Mouse (Mus musculus) forelimb bud, embryonic 11.5 days (tissue): ENCODE measurements around the gene Sfmbt1.

Source experiments
- DNase-seq: peaks from one replicate; pipeline ENCODE4 v3.0.0-alpha.2; 2012; ENCODE audit warnings: low read depth, low spot score

Sfmbt1 gene

DNA sequence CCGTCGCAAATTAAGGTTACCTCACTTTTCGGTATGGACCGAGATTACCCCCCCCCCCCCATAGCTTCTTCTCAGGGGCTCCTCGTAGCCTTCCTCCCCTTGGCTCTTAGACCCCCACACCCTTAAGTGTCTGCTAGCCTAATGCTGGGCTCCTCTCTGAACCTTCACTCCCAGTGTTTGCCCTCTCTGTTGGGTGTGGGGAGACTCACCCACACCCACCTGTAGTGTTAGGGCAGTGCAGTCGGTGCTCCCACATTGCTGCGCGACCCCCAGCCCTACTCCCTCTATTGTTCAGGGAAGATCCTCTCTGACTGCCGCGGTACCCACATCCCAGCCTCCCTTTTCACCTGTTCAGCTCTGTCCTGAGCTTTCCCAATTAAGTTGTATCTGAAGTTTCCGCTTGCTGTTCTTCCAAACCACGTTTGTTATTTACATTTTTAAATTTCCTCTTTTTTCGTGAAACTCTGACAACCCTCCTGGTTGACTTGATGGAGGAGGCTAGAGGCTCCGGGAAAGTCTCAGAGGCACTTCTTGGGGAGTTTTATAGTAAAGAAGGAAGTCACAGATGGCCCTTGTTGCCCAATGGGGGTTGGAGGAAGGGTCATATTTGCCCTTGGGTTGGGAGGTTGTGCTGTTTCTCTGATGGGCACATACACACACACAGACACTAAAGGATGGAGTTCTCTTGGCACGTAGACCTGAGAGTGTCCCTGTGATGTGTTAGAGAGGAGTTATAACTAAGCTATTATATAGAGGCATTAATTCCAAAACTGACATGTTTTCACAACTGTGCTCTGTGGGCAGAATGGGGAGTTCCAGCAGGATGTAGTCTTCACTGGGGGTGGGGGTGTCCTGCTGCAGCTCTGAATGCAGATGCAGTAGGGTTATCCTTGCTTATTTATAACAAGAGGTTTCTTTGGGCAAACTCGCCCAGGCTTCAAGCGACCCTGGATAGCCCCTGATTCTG lies 111.8 kb downstream of the Sfmbt1 start:
- no peak for DNase-seq

DNA sequence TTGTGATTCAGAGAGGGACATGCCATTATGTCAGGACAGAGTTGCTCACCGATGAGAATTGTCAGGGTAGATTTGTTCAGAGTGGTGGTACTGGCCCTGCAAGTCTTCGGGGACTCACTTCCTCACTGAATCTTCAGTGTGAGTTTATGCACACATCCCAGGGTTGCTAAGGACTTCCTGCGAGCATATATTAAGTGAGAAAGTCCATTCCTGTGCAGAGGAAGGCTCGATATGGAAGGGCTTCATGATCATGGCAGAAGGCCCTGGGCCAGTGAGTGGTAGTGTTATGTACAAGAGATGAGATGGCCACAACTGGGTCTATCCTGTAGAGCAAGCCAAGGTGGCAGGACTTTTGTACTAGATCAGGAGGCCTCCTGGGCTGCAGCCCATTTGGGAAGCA lies 112.8 kb downstream of the Sfmbt1 start:
- DNase-seq, result no peak

DNA sequence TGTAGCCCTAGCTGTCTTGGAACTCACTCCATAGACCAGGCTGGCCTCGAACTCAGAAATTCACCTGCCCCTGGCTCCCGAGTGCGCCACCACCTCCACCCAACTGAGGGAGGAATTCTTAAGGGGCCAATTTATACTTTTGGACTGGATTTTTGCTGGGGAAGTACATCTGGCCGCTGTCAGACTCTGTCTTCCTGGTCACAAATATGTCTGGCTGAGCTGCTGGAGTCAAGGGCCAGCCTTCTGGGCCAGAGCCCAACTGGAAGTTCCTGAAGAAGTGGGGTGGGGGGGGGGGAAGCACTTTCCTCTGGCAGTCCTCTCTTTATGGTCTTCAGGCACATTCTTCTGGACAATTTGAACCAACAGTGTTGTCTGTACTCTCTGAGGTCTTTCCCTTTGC lies 113.4 kb downstream of the Sfmbt1 start:
- no peak for DNase-seq

DNA sequence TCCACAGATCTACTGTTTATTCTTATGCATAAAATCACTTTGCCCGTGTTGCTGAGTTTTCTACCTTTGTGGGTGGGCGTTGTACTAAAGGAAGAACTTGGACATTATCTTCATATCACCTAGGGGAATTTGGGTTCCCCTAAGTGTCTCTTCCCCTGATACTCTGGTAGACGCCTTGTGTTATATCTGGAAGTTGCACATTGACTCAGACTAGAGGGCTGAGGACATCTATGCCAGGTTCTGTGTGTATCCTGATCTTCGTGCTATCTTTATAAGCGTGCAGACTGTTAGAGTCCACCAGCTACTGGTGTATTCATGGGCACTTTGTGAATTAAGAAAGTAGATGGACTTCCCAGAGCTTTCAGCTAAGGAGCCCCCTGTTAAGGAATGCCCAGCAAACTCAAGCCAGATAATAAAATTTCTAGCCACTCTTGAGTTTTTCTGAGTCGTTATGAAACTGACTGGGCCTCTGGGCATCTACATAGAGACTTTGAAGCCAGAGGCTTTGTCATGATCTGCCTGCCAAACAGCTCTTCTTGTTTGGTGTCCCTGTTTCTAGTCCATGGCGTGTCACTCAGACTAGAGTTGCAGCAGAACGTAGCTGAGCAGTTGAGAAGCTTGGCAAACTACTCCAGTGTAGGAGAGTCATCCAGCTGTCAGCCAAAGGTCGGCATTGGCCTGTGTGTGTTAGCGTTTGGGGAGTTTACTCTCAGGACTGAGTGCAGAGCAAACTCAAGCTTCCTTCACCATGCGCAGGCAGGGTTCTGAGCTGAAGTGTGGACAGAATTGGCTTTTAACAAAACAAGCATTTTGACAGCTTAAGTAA lies 114.2 kb downstream of the Sfmbt1 start:
- DNase-seq, result no peak

DNA sequence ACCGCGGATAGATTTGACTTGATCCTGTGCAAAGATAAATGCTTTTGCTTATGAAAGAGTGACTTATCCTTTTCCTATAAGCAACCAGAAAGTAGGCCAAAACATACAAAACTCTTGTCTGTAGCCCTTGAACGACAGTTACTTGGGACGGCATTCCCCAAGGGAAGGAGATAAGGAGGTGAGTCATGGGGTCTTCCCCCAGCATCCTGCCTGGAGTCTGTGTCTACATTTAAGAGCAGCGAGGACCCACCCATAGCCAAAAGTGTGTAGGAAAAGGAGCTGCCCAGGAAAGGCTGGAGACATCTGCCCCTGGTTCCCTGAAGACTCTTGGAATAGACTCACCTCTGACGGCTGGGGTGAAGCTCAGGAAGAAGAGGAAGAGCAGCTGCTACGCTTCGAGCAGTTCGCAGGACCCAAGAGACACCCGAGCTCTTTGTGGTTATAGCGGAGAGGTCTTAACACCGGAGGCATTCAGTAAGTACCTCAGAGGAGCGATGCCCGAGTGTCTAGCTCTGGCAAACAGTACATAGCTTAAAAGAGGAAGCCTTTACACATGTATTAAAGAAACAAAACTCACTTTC lies 122.9 kb downstream of the Sfmbt1 start:
- DNase-seq, result no peak

DNA sequence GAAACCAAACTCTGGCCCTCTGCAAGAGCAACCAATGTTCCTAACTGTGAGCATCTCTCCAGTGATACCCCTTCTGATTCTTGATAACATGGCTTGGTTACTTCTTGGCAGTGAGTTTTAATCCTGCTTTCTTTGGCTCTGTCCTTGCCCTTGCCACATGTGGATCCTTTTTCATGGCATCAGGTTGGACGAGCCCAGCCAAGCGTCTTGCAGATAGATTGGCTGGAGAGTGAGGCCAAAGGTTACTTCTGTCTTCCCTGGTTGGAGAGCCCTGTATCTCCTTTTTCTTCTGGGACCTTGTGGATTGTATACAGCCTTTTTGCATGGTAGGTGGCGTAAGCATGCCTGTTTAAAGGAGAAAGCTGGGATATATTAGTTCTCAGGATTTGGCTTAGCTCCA lies 129.1 kb downstream of the Sfmbt1 start:
- DNase-seq, result no peak

DNA sequence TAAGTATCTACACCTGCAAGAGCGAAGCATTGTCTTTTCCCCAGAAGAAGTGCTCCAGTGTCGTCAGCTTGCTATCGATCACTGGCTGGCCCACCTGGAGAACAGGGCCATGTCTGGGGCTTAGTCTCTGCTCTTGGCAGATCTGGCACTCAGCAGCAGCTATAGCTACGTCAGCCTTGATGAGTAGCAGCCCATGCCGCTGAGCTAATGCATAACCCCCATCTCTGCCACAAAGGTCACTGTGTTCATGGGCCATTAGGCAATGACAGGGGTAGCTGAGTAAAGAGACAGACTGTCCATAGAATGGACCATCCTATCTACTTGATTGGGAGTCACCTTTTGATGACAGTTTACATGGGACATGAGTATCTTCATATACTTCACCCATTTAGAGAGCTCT lies 135.9 kb downstream of the Sfmbt1 start:
- DNase-seq, result no peak

DNA sequence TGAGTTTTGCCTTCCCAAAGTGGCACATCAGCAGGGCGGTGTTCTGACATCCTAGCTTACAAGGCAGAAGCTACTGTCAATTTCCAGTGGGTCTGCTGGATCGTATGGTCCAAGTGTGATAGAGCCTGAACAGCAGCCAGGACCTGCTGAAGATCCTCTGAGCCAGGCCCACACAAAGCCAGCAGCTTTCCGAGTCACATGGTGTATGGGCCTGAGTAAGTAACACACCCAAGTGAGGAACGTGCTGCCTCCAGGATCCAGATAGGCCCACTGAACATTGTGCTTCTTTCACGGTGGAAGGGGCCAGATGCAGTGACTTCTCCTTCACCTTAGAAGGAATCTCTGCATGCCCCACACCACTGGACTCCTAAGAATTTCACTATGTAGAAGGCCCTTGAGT lies 137.7 kb downstream of the Sfmbt1 start:
- no peak for DNase-seq

DNA sequence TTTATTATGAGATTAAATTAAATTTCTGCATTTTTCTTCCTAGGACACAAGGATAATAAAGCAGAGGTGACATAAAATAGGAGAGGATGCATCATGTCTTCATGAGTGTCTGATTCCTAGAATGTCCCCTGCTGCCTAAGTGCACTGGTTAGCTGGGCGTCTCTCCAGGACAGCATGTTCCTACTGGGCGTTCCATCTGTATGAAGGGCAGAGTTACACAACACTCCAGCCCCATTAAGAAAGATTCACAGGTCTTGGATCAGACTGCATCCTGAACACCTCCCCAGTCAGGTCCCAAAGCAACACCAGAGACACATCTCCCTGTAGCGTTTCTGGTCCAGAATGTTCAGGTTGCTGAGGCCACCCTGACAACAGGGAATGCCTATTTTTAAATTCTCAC lies 140.7 kb downstream of the Sfmbt1 start:
- no peak for DNase-seq

DNA sequence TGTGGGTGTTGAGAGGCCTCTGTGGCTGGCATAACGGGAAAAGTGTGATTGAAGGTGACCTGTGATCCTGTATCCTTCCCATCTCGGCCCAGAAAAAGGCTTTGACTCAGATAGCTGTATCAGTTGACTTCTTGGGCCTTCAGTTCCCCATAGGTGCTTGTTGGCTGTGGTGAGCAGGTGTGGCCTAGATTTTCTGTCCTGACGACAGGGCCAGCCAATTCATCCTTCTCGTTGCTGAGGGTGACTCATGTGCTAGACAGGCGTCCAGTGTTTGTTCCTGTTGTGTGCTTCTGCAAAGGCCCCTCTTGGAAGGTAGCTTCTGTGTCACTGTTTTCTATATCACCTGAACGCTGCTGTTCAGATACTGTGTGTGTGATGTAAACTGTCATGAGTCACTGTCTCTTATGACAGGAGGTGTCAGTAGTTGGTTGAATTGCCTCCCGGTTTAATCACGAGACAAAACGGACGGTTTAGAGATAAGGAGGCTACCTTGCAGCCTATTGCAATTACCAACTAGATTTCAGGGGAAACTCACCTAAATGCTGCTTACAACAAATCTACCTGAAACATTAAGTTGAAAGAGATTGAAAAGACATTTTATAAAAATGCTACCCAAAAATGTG lies 142.3 kb downstream of the Sfmbt1 start:
- no peak for DNase-seq

DNA sequence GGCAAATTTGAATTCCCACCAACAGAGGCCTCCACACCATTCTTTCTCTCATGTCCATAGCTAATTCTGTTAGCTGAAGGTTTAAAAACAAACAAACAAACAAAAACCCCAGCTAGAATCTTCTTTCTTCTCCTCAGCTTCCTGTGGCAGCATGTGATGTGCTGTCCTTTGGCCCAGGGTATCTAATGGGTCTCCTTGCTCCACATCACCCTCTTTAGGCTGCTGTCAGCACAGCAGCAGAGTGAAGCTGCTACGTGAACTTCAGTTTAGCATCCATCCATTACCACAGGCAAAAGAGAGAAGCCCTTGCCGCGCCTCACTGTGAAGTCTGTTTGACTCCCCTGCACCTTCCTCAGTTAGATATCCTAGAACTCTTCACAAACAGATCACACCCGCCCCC lies 143.3 kb downstream of the Sfmbt1 start:
- no peak for DNase-seq

DNA sequence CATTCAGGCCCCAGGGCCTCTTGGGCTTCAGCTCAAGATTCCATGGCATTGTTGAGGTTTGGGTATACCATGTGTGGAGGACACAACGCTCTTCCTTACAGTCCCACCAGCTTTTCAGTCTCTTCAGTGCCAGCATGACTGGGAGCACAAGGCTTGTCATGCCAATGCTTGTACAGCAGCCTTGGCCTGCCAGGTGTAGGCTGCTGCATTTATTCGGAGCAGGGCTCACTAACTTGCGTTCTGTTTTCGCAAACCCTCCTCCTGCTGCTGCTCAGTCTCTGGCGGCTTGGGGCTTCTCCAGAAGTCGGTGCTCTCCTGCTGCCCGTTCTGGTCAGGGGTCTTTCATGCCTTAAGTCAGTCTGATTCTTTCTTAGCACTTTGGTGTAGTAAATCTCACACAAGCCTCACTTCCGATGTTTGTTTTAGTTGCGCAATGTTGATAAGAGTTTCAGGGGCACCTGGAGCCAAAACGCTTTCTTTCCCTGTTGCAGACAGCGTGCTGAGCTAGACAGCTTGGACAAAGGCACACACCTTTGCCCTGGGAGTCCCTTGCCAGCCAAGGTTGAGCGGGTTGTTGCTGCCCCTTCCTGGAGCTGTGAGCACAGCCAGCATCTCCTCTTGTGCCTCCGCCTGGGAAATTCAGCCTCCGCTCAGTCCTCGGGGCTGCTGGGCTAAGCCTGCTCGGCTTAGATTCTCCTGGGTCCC lies 146.9 kb downstream of the Sfmbt1 start:
- DNase-seq, result no peak

DNA sequence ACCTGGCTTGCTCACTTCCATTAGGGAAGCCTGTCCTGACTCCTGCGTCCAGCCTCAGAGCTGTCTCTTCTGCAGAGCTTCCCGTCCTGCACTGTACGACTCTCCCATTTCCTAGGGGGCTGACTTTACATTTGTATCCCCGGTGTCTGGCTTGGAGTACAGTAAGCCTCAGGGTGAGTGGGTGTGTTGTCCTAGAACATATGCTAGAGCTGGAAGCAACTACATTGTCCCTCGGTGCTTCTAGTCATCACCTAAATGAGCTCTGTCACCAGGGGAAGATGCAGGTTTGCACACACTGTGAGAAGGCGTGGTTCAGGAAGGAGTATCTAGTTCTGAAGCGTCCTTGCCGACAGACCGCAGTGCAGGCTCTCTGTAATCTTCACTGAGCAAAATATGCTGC lies 147.7 kb downstream of the Sfmbt1 start:
- DNase-seq, result no peak

DNA sequence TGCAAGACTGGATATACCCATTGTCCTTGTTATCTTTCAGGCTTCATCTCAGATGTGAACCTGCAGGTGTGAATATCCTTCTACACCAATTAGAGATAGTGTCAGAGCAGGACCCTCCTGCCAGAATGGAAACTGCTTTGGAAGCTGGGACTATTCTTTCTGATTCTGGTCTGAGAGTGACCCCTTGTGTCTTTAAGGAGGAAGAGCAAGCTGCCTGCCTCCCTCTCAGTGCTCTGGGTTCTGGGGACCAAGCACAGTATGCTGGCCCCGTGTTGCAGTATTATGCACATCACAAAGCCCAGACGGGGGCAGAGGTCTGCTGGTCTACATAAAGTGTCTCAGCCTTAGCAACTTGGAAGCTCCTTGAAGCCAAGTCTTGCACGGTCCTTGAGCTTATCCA lies 150.7 kb downstream of the Sfmbt1 start:
- no peak for DNase-seq

DNA sequence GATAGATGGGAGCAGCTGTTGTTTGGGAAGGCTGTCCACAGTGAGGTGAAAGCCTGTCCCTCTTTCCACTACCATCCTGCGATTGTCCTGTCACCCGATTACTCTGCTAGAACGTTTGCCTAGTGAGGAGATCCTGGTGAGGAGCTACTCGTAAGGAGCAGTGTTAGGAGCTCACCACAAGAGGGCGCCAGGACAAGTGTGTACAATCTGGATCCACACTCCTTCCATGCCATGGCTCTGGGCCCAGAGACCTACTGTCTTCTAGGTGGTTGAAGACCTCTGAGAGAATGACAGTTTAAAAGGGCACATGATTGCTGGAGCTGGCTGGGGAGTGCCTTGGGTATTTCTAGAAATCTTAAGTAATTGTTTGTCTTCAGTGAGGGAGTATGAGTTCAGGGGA lies 152.4 kb downstream of the Sfmbt1 start:
- peak; percentile 57 for DNase-seq

DNA sequence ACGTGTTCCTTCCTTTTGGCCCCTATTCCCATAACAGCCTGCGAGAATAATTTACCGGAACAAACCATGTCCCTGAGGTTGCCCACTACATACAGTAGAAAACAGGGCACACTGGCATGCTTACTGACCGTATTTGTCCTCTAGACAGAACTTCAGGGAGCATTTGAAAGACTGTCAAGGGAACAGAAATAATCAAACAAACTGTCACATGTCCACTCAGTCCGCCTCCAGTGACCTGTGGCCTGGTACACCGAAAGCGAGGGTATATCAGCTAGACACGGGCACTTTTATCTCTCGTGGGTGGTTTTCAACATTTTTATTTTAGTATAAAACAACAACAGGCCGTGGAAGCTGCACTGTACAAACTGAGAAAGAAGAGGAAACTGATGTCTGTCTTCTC lies 154.2 kb downstream of the Sfmbt1 start:
- no peak for DNase-seq

DNA sequence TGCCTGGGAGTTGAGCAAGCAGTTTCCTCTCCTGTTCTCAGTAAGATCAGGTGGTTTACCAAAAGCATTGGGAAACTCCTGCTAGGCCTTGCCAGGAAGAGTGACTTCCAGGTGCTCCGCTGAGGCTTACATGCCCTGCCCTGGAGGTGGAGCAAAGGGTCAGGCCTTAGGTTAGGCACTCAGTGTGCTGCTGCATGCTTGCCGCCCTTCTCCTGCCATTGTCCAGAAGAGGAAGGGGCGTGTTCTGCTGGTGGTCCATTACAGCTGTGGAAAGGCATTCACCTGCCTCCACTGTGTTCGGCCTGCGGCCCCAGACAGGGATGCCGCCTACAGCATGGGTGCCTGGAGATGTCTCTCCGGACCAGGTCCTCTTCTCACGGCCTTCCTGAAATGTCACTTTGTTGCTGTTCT lies 154.7 kb downstream of the Sfmbt1 start:
- DNase-seq, result no peak

DNA sequence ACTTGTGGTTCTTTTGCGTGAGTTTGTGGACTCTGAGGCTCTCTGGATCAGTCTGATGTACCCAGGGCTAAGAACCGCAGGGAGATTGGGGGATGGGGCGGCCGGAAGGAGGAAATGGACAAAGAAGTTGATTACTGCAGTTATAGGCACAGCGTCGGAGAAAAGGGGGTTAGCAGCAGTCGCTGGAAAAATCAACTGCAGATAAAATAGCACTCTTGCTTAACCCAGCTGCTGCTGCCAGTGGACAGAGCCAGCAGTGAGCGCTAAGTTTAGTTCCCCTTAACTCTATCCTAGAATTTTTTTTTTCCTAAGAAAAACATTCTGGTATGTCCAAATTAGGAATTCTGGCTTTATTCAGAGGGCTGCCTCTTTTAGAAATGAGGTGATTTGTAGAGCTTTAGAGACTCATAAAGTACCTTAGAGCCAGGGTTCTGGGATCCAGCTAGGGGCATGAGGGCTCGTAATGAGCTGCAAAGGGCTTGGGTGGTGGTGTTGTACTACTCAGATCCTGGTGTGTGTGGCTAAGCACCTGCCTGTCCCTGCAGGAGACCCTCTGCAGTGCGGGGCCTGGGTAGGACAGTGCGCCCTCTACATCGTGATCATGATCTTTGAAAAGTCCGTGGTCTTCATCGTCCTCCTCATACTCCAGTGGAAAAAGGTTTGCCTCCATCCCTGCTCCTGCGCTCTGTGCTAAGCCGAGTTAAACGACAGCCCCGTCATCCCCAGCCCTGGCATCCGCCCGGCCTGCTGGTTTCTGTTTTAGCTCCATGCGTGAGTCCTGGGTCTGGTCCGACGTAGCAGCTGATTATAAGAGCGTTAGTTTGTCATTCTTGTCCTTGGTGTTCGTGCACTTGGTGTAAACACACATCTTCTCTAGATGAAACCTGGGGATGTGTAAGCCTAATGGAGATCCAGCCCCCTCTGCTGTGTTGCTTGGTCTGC lies 155.8 kb downstream of the Sfmbt1 start:
- DNase-seq, result no peak
